Mouse (Mus musculus) E14TG2a.4 (cell line): ENCODE measurements around the gene Camkmt.

Experiments used
- CTCF ChIP-seq: conservative IDR thresholded peaks from 2 replicates; pipeline ENCODE4 v1.5.1; 2014; ENCODE audit warnings: low read length
- NANOG ChIP-seq: IDR thresholded peaks from 2 replicates; pipeline ENCODE4 v1.6.1; 2014; ENCODE audit warnings: borderline replicate concordance, low read length, mixed read lengths
- POU5F1 ChIP-seq: IDR thresholded peaks from 2 replicates; pipeline ENCODE4 v1.6.1; 2014; ENCODE audit warnings: low read length, borderline replicate concordance

GRCm38 (mm10) chr17:85148348-85148747 lies 58.0 kb downstream of the Camkmt start:
- TF ChIP-seq CTCF (no peak), POU5F1 (no peak), NANOG (no peak)
